Mouse (Mus musculus) adrenal gland (tissue): ENCODE data around the gene A930004D18Rik.

Source experiments
- intact Hi-C: fragments of 180-260 bp; cut with DNase I; formaldehyde crosslinking; loops from one replicate; pipeline ENCODE4 v1.15.1; 2025

The A930004D18Rik gene

DNA sequence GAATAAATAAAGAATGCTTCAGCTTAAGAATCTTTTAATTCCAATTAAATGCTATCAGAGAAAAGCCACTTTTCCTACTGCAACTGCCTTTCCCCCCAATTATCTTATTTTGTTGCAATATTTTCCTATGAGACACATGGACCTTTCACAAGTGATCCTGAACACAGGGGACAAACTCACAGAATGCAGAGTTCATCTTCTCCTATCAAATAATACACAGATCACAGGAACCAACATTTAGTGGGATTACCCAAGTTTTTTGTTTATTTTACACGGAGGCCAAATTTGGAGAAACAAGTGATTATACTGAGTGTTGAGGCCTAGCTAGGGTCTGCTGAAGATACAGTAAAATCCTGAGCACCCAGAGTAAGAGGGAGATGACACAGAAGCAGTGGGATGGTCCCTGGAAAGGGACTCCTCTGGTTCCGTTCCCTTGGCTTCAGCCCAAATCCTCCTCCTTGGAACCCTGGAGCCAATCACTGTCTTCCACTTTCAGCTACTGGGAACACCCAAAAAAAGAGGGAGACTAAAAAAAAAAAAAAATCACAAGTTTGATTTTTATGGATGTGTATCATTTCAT lies 16.5 kb upstream of the A930004D18Rik start:
- intact Hi-C loops, result no loop called here

GRCm38 (mm10) chr2:18053243-18053950 lies 15.9 kb upstream of the A930004D18Rik start:
- intact Hi-C loops, result no loop called here

DNA sequence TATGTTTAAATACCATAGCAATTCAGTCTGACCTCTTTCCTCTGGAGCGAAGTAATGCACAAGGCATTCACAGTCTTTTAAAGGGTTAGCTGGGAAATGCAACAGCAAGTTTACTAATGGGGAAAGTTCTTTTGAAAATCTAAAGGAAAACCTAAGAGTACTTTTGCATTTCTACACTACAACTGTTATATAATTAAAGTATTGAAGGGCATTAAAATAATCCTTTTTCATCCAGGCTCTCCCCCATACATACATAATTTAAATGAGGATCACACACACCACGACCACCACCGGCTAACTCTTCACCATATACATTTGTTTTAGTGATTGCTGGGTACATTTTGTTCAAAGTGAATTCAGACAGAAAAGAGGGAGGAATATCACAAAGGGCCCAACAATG lies 15.0 kb upstream of the A930004D18Rik start:
- intact Hi-C loops, result no loop called here

DNA sequence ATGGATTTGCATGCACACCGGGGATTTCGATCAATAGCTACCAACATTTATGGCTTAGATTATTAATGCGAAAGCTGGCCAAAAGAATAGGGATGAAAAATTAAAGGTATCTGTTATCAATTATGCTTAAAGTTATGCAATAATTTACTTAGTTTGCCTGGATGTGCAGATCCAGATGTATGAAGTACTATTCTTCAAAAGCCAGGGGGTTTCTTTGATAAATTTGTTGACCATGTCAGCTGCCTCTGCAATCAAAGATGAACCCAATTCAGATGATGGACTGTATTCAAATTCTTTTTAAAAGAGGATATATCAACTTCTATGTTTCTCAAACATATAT lies 14.3 kb upstream of the A930004D18Rik start:
- intact Hi-C loops, result no loop called here

GRCm38 (mm10) chr2:18051026-18051830 lies 13.7 kb upstream of the A930004D18Rik start:
- intact Hi-C loops, result no loop called here

- intact Hi-C loops, result no loop called here
Observed at GRCm38 (mm10) chr2:18050541-18050985, 13.0 kb upstream of the A930004D18Rik start.

DNA sequence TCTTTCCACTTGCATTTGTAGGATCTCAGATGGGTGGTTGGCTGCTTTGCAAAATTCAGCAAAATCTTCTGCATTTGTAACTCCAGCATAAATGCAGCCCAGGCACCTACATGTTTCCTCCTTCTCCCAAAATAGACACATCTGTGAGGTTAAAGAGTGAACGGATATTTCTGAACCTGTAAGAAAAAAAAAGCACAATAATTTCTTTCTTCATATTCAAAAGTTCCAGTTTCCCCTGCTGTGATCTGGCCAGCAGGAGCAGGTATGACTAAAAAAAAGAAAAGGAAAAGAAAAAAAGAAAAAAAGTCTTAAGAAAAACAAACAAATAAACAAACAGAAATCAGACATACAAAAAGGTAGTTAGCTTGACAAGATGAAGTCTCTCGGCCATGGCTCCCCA lies 12.5 kb upstream of the A930004D18Rik start:
- intact Hi-C loops, result no loop called here

DNA sequence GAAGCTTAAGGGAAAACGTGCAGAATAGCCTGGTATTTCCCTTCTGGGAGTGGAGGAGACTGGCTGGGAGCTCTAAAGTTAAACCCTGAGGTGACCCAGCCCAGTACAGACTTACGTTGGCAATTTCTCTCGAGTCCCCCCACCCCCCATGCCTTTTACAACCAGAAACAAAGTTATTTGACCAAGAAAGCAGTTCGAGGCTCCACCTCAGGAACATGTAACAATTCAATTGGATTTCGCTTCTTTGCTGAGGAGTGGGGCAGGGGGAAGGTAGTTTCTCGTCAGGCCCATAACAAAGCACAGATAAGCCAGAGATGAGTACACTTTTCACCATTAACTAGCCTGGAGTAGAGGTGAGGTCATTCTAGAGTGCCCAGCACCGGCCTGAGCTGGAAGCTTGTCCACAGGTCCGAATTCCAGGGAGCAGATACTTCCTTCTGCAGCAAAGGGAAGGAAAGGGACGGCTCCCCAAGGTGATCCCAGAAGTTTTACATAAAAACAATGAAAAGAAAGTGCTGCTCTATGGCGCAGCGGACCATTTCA lies 11.8 kb upstream of the A930004D18Rik start:
- intact Hi-C loops, result loop anchor here (2.0 to 5.0 kb wide), 2 partner anchors 13 to 718 kb away; no protein-coding TSS in a partner anchor

DNA sequence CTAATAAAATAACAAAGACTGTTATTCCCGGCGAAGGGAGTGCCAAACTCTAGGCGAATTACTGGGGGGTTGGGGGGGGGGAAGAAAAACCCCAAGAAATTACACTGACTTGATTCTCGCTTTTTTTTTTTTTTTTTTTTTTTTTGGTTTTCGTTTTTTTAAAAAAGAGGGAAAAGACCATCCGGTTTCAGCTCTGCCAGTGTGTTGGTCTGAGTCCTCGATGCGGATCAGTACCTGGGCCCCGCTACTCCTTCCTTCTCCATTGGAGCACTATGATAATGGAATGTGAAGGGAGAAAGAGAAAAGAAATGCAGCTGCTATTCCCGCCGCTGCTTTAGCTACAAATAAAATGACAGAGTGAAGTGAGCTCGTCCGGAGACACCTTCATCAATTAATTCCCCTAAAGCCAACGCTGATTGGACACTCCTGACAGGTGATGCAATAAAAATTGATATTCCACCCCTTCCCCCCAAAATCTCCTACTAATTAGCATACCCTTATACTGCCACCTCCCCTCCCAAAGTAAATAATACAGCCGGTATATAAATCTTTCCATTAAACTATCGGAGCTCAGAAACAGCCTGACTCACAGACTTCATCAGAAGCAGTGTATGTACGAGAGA lies 11.0 kb upstream of the A930004D18Rik start, which contains the start of gene Skida1:
Gene Skida1 (minus strand): TSS at position 599 of the 623 bp plus-strand sequence.
- intact Hi-C loops, result loop anchor here (2.0 to 5.0 kb wide), 2 partner anchors 14 to 719 kb away; no protein-coding TSS in a partner anchor

- intact Hi-C loops, result loop anchor here (2.0 to 5.0 kb wide), 2 partner anchors 15 to 719 kb away; no protein-coding TSS in a partner anchor
Observed at GRCm38 (mm10) chr2:18047646-18048452, 10.3 kb upstream of the A930004D18Rik start.

DNA sequence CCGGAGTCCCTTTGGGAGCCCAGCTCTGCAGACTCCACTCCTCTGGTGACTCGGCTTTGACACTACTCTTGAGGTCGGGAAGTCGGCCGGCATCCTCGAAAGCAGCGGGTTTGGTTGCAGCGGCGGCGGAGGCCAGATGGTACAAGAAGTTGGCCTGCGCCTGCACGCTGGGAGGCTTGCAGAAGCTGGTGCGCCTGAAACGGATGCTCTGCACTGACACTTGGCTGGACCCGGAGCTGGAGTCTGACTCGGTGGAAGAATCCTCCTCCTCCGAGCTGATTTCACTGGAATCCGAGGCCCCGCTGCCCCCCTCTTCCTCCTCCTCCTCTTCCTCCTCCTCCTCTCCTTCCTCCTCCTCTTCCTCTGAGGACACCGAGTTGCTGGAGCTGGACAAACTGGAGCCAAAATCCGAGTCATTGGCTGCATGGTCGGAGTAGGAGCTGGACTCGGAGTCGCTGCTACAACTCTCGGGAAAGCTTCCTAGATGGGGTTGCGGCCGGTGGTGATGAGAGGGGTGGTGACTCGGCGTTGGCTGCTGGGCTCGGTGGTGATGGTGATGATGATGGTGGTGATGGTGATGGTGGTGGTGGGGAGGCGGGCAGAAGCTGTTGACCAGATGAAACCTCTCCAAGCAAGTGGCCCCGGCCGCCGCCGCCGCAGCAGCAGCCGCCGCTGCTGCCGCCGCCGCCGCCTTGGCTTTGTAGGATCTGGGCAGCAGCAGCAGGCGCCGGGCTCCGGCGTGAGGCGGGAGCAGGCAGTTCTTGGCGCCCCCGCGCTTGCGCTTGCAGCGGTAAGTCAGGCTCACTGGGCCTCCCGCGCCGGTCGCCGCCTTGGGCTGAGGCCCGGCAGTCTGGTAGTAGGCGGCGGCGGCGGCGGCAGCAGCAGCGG lies 9.5 kb upstream of the A930004D18Rik start:
- intact Hi-C loops, result loop anchor here (5.0 kb wide), 1 partner anchor 720 kb away; no protein-coding TSS in a partner anchor

DNA sequence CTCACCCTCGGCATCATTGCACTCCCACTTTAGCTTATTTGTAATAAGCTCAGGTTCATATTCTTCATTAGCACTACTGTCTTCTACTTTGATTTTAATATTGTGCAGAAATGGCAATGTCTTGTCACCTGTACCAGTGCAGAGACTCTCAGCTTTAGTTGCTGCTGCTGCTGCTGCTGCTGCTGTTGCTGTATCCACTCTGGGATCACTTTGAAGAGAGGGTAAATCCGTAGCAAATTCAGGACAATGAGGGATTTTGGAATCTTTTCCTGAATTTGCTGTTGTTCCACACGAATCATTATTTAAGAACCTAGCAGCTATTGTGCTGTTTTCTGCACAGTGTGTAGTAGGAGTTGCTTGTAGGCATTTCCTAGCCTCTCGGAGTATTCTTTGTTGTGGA lies 8.6 kb upstream of the A930004D18Rik start:
- intact Hi-C loops, result loop anchor here (5.0 kb wide), 1 partner anchor 721 kb away; no protein-coding TSS in a partner anchor

DNA sequence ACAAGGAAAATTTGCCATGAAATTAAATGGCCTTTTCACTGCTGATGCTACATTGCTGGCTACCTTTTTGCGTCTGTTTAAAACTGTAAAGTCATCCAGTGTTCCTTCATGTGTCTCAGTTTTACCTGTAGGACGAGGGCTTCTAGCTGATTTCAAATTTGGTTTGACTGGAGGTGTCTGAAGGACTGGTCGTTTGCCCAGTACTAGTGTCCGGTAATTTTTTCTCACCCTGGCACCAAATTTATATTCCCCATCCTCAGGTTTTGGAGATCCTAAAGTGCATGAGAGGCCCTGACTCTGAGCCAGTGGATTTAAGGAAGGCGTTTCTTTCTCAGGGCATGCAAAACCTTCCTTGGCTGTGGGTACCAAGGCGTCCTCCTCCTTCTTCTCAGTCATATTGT lies 8.2 kb upstream of the A930004D18Rik start:
- intact Hi-C loops, result loop anchor here (5.0 kb wide), 1 partner anchor 722 kb away; no protein-coding TSS in a partner anchor

- intact Hi-C loops, result loop anchor here (5.0 kb wide), 1 partner anchor 722 kb away; no protein-coding TSS in a partner anchor
Observed at GRCm38 (mm10) chr2:18045143-18045780, 7.7 kb upstream of the A930004D18Rik start.

DNA sequence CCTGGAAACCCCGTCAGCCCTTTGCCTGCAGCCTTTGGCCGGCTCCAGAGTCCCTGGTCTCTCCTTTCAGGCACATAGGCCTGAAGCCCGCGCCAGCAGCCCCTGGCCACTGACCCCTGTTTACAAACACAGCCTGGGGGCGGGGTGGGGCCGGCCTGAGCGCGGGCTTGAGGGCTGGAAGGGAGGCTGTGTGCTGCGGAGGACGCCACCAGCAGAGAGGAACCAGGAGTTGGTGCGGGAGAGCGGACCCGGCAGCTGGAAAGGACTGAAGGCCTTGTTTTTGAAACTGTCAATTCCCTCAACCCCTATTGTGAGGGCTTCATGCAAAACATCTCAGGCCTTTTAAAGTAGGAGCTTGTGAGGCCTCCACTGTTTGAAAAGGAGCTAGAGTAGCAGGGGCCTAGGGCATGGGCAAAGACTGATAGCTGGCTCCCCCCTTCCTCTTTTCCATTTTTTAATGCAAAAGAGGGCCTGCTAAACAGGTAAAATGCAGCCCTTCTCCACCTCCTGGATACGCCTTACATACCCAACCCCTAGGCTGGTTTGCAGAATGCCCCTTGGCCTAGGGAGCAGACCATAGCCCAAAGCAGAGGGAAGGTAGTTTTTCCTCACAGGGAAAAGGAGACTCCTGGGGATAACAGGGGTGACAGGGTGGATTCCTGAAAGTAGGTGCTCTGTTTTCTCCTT lies 3.8 kb upstream of the A930004D18Rik start:
- intact Hi-C loops, result no loop called here

DNA sequence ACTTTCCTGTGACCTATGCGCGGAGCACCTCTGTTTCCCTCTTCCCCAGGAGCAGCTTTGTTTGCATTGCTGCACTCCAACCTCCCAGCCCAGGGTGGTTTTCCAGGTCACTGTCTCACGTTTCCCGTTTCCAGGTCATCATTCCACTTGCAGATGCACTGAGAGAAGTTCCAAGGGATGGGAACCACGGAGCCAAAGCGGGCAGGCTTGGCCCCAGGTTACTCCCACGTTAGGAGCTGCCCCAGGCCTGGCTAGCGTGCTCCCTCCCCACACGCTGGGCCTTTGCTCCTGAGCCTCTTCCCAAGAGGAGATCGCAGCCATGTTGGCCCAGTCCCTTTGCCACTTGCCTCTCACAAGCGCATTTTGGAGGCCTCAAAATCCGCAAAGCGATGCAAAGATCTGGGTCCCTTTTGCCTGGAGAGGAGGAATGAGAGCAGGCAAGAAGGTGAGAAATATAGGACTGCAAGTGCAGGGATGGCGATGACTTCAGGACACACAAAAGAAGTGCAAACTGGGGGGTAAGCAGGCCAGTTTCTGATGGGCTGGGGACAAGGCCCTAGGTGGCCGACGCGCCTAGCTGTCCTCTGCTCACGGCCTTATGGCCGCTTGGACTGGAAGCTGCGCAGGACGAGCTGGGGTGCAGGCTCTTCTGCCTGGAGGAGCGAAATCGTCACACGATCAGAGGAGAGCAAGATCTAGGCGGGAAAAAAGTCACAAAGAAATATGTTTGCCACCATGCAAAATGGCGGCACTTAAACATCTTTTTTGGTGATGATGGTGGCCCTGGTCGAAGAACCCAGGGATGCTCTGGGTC lies 3.0 kb upstream of the A930004D18Rik start:
- intact Hi-C loops, result no loop called here
